Mouse (Mus musculus): ENCODE measurements around the gene Zmynd8. TPM values are rescaled to one million over a fixed set of nuclear protein-coding genes. Genes with fewer than 3 reads are reported as not detected.

Gene Zmynd8
- polyA plus RNA-seq, 1 experiment: 85.5 TPM

DNA sequence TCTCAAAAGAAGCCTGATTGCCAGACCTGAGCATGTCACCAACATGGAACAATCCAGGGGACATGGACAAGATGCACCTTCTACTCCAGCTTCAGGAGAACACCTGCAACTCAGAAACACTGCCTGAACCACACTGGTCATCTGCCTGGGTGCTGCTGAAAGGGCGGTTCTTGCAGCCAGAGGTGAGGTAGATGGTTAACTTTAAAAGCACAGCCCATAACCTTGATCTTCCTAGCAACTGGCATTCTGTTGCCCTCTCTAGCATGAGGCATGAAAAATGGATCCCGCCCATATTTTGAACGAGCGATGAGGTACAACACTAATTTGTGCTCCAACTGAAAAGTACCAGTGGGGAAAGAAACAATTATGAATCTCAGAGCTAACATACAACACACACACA lies 21.6 kb downstream of the Zmynd8 start:
- WGBS: 34% methylated on average over 4 of the region's 4 CpGs
- peak overlapping the region; percentile 61 for H3K4me3 ChIP-seq (replicated peaks; ENCODE audit: insufficient read depth, low read depth, low read length)
- H3K27me3 ChIP-seq (ENCODE audit: control insufficient read depth, insufficient read depth, low read length): no peaks in the 10 kb centered on the region
- TF ChIP-seq CTCF (IDR thresholded peaks at IDR 0.05; ENCODE audit: borderline replicate concordance, insufficient read depth, low read depth, low read length) (no peak), POLR2A (IDR thresholded peaks at IDR 0.05; ENCODE audit: borderline replicate concordance, insufficient read depth, low read length) (peak; percentile 14; the same call in 1 of the 2 replicates)
- H3K4me1 ChIP-seq (ENCODE audit: control insufficient read depth, insufficient read depth, low read length): peaks cover 59% of the 10 kb centered on the region
- peak overlapping the region; percentile 99 for H3K27ac ChIP-seq (ENCODE audit: insufficient read depth, low read length)
- peak; percentile 43 to 63 for DNase-seq

DNA sequence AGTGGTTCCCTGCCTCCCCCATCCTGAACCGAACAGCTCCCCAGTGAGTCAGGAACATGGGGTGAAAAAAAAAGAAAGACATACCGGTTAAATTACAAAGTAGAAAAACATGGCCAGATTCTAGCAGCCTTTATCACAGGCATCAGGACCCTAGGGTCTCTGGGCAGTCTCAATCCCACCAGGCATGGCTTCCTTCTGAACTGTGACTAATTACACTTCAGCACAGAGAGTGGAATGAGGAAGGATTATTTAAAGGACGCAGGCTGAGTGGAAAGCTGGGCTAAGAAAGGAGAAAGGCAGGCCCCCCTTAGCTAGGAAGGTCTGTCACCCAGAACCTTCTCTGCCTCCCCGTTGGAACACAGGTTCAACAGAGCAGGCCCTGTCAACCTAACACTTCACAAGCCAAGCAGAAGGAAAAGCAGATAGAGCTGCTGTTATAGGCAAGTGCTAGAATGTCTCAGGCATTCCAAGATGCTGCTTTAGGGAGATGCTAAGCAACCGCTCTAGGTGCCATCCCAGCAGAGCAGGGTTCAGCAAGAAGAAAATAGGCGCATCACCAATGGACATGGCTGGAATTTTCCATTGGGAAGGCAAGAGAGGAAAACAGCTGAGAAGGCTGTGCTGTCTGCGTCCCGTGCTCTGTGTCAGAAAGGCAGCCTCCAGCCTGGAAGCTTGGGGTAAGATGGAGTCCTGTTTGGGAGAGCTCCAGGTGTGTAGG lies 22.5 kb downstream of the Zmynd8 start:
- Histone ChIP-seq H3K27ac (ENCODE audit: insufficient read depth, low read length) (peak overlapping the region; percentile 99), H3K4me1 (ENCODE audit: control insufficient read depth, insufficient read depth, low read length) (peaks cover 51% of the 10 kb centered on the region), H3K4me3 (replicated peaks; ENCODE audit: insufficient read depth, low read depth, low read length) (peak overlapping the region; percentile 54), H3K27me3 (ENCODE audit: control insufficient read depth, insufficient read depth, low read length) (no peaks in the 10 kb centered on the region)
- DNase-seq: peak; percentile 76 to 78
- peak; percentile 48; the same call in 1 of the 2 replicates for TF ChIP-seq POLR2A (IDR thresholded peaks at IDR 0.05; ENCODE audit: borderline replicate concordance, insufficient read depth, low read length)
- TF ChIP-seq CTCF (IDR thresholded peaks at IDR 0.05; ENCODE audit: borderline replicate concordance, insufficient read depth, low read depth, low read length): no peak
- 10% methylated on average over 8 of the region's 8 CpGs for WGBS

DNA sequence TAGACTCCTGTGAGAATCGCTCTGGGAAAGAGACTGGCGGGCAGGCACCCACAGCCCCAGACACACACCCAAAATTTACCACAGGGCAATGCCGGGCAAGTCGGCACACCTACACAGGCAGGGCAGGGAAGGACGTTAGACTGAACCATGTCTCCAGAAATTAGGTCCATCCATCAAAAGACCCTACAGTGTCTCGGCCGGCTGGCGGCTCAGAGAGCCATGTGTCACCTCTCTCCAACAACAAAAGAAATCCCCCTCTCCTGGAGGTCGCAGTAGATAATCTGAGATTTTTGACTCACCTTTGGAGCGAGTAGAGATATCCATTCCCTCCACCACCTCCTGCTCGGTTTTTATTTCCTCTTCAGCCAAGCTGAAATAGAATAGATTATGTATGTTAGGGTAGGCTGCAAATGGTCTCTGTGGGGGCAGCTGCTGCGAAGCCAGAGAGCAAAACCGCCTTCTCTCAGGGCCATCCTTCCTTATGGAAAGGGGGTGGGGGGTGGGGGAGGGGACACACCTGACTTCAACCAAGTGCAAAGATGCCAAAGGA lies 23.3 kb downstream of the Zmynd8 start:
- no peak for DNase-seq

DNA sequence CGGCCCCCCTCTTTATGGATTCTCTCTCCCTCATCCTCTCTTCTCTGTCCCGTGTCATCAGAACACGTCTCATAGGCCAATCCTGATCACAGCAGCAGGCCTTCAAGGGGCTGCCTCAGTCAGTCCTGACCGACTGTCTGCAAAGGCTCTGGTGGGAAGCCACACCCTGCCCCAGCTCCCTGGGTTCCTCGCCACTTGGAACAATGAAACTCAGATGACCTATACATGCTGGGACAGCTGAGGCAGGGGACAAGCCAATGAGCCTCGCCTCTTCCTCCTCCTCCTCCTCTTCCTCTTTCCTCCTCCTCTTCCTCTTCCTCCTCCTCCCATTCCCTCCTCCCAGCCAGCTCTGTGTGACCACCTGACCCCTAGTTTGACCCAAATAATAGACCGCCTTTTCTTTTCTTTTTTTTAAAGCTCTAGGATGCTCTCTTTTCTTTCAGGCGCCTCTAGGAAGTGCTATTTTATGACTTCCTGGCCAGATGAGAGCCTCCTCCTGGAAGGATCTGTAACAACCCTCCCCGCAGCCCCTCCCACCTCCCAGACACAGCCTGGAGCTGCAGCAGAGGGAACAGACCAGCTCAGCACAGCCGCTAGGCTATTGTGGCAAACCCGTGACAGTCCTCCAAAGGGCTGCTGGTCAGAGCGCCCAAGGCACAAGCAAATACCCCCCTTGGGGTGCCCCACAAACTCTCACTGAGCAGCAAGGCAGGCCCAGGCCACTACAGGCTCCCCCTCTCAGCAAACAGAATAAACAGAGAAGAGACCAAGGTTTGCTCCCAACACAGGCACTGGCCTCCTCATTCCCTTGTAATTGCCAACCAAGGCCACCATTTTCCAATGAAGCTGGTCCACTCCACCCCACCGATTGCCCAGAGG lies 24.1 kb downstream of the Zmynd8 start:
- 19% methylated on average over 13 of the region's 13 CpGs for WGBS
- peak overlapping the region; percentile 47 for H3K4me3 ChIP-seq (replicated peaks; ENCODE audit: insufficient read depth, low read depth, low read length)
- peak overlapping the region; percentile 97 for H3K27ac ChIP-seq (ENCODE audit: insufficient read depth, low read length)
- peak; percentile 80 to 83 for DNase-seq
- peak; percentile 45; the same call in 1 of the 2 replicates for TF ChIP-seq POLR2A (IDR thresholded peaks at IDR 0.05; ENCODE audit: borderline replicate concordance, insufficient read depth, low read length)
- TF ChIP-seq CTCF (IDR thresholded peaks at IDR 0.05; ENCODE audit: borderline replicate concordance, insufficient read depth, low read depth, low read length): no peak
- H3K4me1 ChIP-seq (ENCODE audit: control insufficient read depth, insufficient read depth, low read length): peaks cover 49% of the 10 kb centered on the region
- H3K27me3 ChIP-seq (ENCODE audit: control insufficient read depth, insufficient read depth, low read length): no peaks in the 10 kb centered on the region

More for the DNA sequence above, 23.3 kb downstream of the Zmynd8 start:
- peak overlapping the region; percentile 97 for H3K27ac ChIP-seq (ENCODE audit: insufficient read depth, low read length)
- H3K4me3 ChIP-seq (replicated peaks; ENCODE audit: insufficient read depth, low read depth, low read length): peak overlapping the region; percentile 47
- H3K27me3 ChIP-seq (ENCODE audit: control insufficient read depth, insufficient read depth, low read length): no peaks in the 10 kb centered on the region
- WGBS: 8% methylated on average over 13 of the region's 13 CpGs
- H3K4me1 ChIP-seq (ENCODE audit: control insufficient read depth, insufficient read depth, low read length): peaks cover 48% of the 10 kb centered on the region
- TF ChIP-seq POLR2A (IDR thresholded peaks at IDR 0.05; ENCODE audit: borderline replicate concordance, insufficient read depth, low read length): no peak
- no peak for TF ChIP-seq CTCF (IDR thresholded peaks at IDR 0.05; ENCODE audit: borderline replicate concordance, insufficient read depth, low read depth, low read length)

GRCm38 (mm10) chr2:165873777-165874176 lies 25.0 kb downstream of the Zmynd8 start:
- TF ChIP-seq CTCF (IDR thresholded peaks at IDR 0.05; ENCODE audit: borderline replicate concordance, insufficient read depth, low read depth, low read length) (no peak), POLR2A (IDR thresholded peaks at IDR 0.05; ENCODE audit: borderline replicate concordance, insufficient read depth, low read length) (no peak)
- peaks cover 58% of the 10 kb centered on the region for H3K4me1 ChIP-seq (ENCODE audit: control insufficient read depth, insufficient read depth, low read length)
- peak; percentile 30 to 39 for DNase-seq
- no peak overlapping the region for H3K4me3 ChIP-seq (replicated peaks; ENCODE audit: insufficient read depth, low read depth, low read length)
- H3K27me3 ChIP-seq (ENCODE audit: control insufficient read depth, insufficient read depth, low read length): no peaks in the 10 kb centered on the region
- H3K27ac ChIP-seq (ENCODE audit: insufficient read depth, low read length): peak overlapping the region; percentile 97
- 21% methylated on average over 3 of the region's 3 CpGs for WGBS

DNA sequence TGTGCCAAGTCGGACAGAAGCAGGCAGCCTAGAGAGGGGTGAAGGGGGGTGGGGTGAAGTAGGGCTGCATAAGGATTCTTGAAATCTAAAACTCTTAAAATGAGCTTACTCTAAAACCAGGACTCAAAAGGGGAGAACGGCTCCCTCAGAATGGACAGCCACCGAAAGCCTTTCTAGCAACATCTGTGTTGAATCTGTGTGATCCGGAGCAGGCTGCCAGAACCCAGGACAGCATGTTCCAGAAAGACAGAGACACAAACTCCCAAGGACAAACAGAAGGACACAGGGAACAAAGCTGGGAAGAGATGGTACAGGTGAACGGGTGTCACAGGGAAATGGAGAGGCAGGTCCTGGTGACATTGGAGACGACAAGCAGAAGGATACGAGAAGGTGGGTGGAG lies 25.6 kb downstream of the Zmynd8 start:
- TF ChIP-seq POLR2A (IDR thresholded peaks at IDR 0.05; ENCODE audit: borderline replicate concordance, insufficient read depth, low read length): no peak
- TF ChIP-seq CTCF (IDR thresholded peaks at IDR 0.05; ENCODE audit: borderline replicate concordance, insufficient read depth, low read depth, low read length): no peak
- Histone ChIP-seq H3K4me1 (ENCODE audit: control insufficient read depth, insufficient read depth, low read length) (peaks cover 64% of the 10 kb centered on the region), H3K27me3 (ENCODE audit: control insufficient read depth, insufficient read depth, low read length) (no peaks in the 10 kb centered on the region), H3K27ac (ENCODE audit: insufficient read depth, low read length) (peak overlapping the region; percentile 97), H3K4me3 (replicated peaks; ENCODE audit: insufficient read depth, low read depth, low read length) (no peak overlapping the region)
- DNase-seq: no peak
- 15% methylated on average over 7 of the region's 7 CpGs for WGBS

DNA sequence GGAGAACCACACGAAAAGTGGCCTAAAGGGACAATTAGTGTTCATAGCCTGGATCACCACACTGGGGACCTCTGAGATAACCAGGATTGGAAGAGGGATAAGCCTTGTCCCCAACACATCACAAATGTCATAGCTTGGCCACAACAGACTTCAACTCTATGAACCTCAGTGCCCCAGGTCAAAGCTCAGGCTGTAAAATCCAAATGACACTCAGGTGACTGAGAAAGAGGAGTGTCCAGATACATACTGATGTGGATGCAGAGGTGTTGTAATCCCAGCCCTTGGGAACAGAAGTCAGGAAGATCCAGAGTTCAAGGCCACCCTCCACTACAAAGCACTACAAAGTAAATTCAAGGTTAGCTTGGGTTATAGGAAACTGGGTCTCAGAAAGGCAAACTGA lies 29.6 kb downstream of the Zmynd8 start:
- Histone ChIP-seq H3K27ac (ENCODE audit: insufficient read depth, low read length) (no peak overlapping the region), H3K4me3 (replicated peaks; ENCODE audit: insufficient read depth, low read depth, low read length) (no peak overlapping the region), H3K4me1 (ENCODE audit: control insufficient read depth, insufficient read depth, low read length) (peaks cover 66% of the 10 kb centered on the region), H3K27me3 (ENCODE audit: control insufficient read depth, insufficient read depth, low read length) (no peaks in the 10 kb centered on the region)
- TF ChIP-seq CTCF (IDR thresholded peaks at IDR 0.05; ENCODE audit: borderline replicate concordance, insufficient read depth, low read depth, low read length) (no peak), POLR2A (IDR thresholded peaks at IDR 0.05; ENCODE audit: borderline replicate concordance, insufficient read depth, low read length) (no peak)
- WGBS: 65% methylated on average over 1 of the region's 1 CpGs
- no peak for DNase-seq
